In the genomic region with DNA sequence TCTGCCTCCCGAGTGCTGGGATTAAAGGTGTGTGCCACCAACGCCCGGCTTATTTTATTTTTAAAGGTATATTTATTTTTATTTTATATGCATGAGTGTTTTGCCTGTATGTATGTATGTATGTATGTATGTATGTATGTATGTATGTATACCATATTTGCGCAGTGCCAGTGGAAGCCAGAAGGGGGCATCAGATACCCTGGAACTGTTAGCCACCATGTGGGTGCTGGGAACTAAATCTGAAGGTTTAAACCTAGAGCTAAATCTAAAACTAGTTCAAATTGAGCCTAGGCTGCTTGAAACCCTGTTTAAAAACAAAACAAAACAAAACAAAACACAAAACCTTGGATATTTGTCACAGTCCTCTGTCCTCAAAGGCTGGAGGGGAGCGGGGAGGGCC, we compare ENCODE assay signal across 1 mouse cellular context.
A peak's percentile ranks its signal among the peaks of the same experiment; 100 is the strongest.
TF ChIP-seq lines count a peak whose summit lies in the region.

No protein-coding gene starts in this region.

TF ChIP-seq in ES-E14, 5 proteins besides CTCF, POLR2A, EP300 and RAD21:
- TF ChIP-seq HCFC1 (IDR thresholded peaks at IDR 0.05; ENCODE audit: borderline replicate concordance, insufficient read depth, low read length): no peak
- 0 out of 2 replicates have a peak, but pooled peaks have one; percentile 26 for TF ChIP-seq ZC3H11A (IDR thresholded peaks at IDR 0.05; ENCODE audit: borderline replicate concordance, low read depth, low read length)
- no peak for TF ChIP-seq CHD2 (IDR thresholded peaks at IDR 0.05; ENCODE audit: low read depth, low read length)
